Mouse (Mus musculus): ENCODE measurements around the gene Timm9. TPM values are rescaled to one million over a fixed set of nuclear protein-coding genes. Genes with fewer than 3 reads are reported as not detected.

Timm9 gene
- 72.8 and 81.0 TPM in 2 replicates for polyA plus RNA-seq (2014; fragmentation: Nextera tagmentation; extraction: Ambion mirVana)

DNA sequence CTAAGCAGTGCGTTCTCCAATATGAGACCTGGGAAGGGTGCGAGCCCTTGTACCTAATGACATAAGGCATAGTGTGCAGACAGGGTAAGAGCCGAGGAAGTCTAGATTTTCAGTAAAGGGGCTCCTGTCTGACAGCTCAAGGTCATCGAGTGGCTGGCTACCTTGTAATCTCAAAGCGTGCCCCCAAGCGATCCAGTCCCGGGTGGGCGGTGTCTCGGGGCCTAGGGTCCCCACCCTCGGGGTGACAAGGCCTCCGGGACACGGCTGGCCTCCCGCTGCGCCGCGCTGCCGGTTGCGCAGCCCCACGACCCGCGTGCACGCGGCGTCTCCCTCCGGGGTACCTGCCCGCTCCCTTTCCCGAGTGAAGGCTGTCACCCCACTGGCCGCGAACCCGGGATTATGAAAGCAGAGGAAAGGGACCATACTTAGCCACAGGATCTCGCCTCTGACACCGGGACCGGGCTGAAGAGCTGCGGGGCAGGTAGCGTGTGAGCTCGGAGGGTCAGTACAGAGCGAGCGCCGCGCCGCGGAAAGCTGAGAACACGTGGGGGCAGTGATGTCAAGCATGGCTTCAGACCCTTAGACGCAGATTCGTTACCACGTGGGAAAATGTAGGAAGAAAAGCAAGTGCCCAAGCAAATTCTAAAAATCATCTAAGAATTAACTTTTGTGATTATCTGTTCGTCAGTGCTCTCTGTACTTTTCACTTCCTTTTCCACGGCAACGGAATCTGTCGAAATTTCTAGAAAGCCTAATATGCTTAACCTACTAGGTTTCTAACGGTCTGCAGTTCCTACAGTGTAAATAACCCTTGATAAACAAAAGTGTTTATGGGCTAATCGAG, at the start of gene Timm9, which contains the start of gene 2700049A03Rik:
Gene Timm9, minus strand, starts transcription at position 555 of the 844 bp plus-strand sequence.
Gene 2700049A03Rik, plus strand, starts transcription at position 719 of the 844 bp plus-strand sequence.
- Histone ChIP-seq H3K4me1 (ENCODE audit: control insufficient read depth, insufficient read depth, low read length) (peaks cover 12% of the 10 kb centered on the region), H3K4me3 (ENCODE audit: low read depth, low read length) (peak within 1 kb of the TSS; percentile 80), H3K9me3 (ENCODE audit: control insufficient read depth, low read length) (no peaks in the 10 kb centered on the region), H3K27ac (replicated peaks; ENCODE audit: low read depth, low read length) (peak within 1 kb of the TSS; percentile 72), H3K9ac (ENCODE audit: low read depth, low read length) (peak within 1 kb of the TSS; percentile 89), H3K36me3 (ENCODE audit: control insufficient read depth, insufficient read depth, low read length) (peaks cover 38% of the 10 kb centered on the region), H3K4me2 (ENCODE audit: low read depth, low read length) (peak within 1 kb of the TSS; percentile 89), H3K27me3 (replicated peaks; ENCODE audit: control insufficient read depth, insufficient read depth, low read length) (no peaks in the 10 kb centered on the region)
- DNase-seq (ENCODE audit: low spot score) (peak; percentile 89), ATAC-seq (ENCODE audit: low read depth) (peak; percentile 93)
- WGBS = under 1% methylated on average over 50 of the region's 52 CpGs

GRCm38 (mm10) chr12:71184396-71184795, 47.9 kb upstream of the Timm9 start:
- 96% methylated on average over 4 of the region's 4 CpGs for WGBS
- H3K9ac ChIP-seq (ENCODE audit: low read depth, low read length) = no peak overlapping the region
- H3K4me3 ChIP-seq (ENCODE audit: low read depth, low read length) = no peak overlapping the region
- peaks cover 64% of the 10 kb centered on the region for H3K36me3 ChIP-seq (ENCODE audit: control insufficient read depth, insufficient read depth, low read length)
- no peaks in the 10 kb centered on the region for H3K4me1 ChIP-seq (ENCODE audit: control insufficient read depth, insufficient read depth, low read length)
- no peak overlapping the region for H3K4me2 ChIP-seq (ENCODE audit: low read depth, low read length)
- no peaks in the 10 kb centered on the region for H3K9me3 ChIP-seq (ENCODE audit: control insufficient read depth, low read length)
- no peak overlapping the region for H3K27ac ChIP-seq (replicated peaks; ENCODE audit: low read depth, low read length)
- DNase-seq (ENCODE audit: low spot score) = no peak
- ATAC-seq (ENCODE audit: low read depth) = no peak
- H3K27me3 ChIP-seq (replicated peaks; ENCODE audit: control insufficient read depth, insufficient read depth, low read length) = no peaks in the 10 kb centered on the region

DNA sequence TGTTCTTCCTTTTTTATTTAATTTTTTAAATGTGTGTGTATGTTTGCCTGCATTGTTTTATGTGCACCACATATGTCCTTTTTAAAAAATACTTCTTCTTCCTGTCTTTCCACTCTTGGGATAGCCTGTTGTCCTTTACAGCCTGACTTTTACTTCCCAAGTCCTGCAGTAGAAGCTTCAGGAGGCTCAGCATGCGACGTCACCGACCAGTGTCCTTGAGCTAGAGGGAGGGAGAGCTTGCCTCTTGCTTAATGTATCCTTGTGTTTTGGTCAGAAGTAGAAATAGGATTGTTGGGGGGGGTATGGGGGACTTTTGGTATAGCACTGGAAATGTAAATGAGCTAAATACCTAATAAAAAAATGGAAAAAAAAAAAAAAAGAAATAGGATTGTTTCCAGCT, 47.3 kb upstream of the Timm9 start:
- ATAC-seq (ENCODE audit: low read depth) (no peak), DNase-seq (ENCODE audit: low spot score) (no peak)
- peaks cover 65% of the 10 kb centered on the region for H3K36me3 ChIP-seq (ENCODE audit: control insufficient read depth, insufficient read depth, low read length)
- no peaks in the 10 kb centered on the region for H3K27me3 ChIP-seq (replicated peaks; ENCODE audit: control insufficient read depth, insufficient read depth, low read length)
- no peaks in the 10 kb centered on the region for H3K4me1 ChIP-seq (ENCODE audit: control insufficient read depth, insufficient read depth, low read length)
- no peak overlapping the region for H3K4me3 ChIP-seq (ENCODE audit: low read depth, low read length)
- no peak overlapping the region for H3K4me2 ChIP-seq (ENCODE audit: low read depth, low read length)
- H3K9ac ChIP-seq (ENCODE audit: low read depth, low read length) = no peak overlapping the region
- H3K9me3 ChIP-seq (ENCODE audit: control insufficient read depth, low read length) = no peaks in the 10 kb centered on the region
- 90% methylated on average over 3 of the region's 3 CpGs for WGBS
- no peak overlapping the region for H3K27ac ChIP-seq (replicated peaks; ENCODE audit: low read depth, low read length)

DNA sequence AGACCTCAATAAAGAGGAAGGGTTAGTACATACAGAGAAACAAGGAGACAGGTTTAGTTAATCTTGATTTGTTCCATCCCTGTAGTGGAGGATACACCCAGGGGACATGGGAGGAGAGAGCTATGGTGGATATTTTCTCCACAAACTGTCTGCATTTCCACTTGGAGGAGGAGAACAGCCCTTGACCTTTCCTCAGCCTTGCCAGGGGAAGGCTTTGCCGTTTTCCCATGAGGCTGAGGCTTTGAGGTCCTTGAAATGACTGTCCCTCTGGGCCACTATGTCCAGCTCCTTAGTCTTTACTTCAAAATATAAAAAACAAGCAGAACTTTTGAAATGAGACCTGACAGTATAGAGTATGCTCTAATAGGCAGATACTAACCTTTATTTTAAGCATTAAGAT, 33.4 kb upstream of the Timm9 start:
- no peak for ATAC-seq (ENCODE audit: low read depth)

DNA sequence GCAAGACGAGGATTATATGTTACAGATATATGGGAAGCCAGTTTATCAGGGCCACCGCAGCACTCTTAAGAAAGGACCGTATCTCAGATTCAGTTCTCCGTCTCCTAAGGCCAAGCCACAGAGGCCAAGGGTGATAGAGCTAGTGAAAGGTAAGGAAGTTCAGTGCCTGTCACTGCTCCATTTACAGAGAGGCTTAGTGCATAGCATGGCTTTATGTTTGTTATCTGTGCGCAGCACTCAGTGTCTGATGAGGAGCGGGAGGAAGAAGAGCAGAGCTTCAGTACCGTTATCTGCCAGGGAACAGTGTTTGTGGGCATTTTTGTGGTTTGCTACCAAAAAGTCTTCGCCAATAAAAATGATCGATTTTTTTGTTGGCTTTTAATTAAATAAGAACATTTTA, 27.9 kb upstream of the Timm9 start:
- Histone ChIP-seq H3K36me3 (ENCODE audit: control insufficient read depth, insufficient read depth, low read length) (peaks cover 71% of the 10 kb centered on the region), H3K4me1 (ENCODE audit: control insufficient read depth, insufficient read depth, low read length) (no peaks in the 10 kb centered on the region), H3K4me2 (ENCODE audit: low read depth, low read length) (no peak overlapping the region), H3K9me3 (ENCODE audit: control insufficient read depth, low read length) (no peaks in the 10 kb centered on the region), H3K4me3 (ENCODE audit: low read depth, low read length) (no peak overlapping the region), H3K27ac (replicated peaks; ENCODE audit: low read depth, low read length) (no peak overlapping the region), H3K27me3 (replicated peaks; ENCODE audit: control insufficient read depth, insufficient read depth, low read length) (no peaks in the 10 kb centered on the region), H3K9ac (ENCODE audit: low read depth, low read length) (no peak overlapping the region)
- DNase-seq (ENCODE audit: low spot score) (no peak), ATAC-seq (ENCODE audit: low read depth) (no peak)
- 95% methylated on average over 9 of the region's 9 CpGs for WGBS

More for the DNA sequence above, 33.4 kb upstream of the Timm9 start:
- no peak overlapping the region for H3K4me3 ChIP-seq (ENCODE audit: low read depth, low read length)
- DNase-seq (ENCODE audit: low spot score) = no peak
- WGBS = 90% methylated on average over 1 of the region's 1 CpGs
- H3K4me2 ChIP-seq (ENCODE audit: low read depth, low read length) = no peak overlapping the region
- H3K9me3 ChIP-seq (ENCODE audit: control insufficient read depth, low read length) = no peaks in the 10 kb centered on the region
- no peak overlapping the region for H3K27ac ChIP-seq (replicated peaks; ENCODE audit: low read depth, low read length)
- peaks cover 64% of the 10 kb centered on the region for H3K36me3 ChIP-seq (ENCODE audit: control insufficient read depth, insufficient read depth, low read length)
- H3K27me3 ChIP-seq (replicated peaks; ENCODE audit: control insufficient read depth, insufficient read depth, low read length) = no peaks in the 10 kb centered on the region
- no peaks in the 10 kb centered on the region for H3K4me1 ChIP-seq (ENCODE audit: control insufficient read depth, insufficient read depth, low read length)
- no peak overlapping the region for H3K9ac ChIP-seq (ENCODE audit: low read depth, low read length)

- Histone ChIP-seq H3K9me3 (ENCODE audit: control insufficient read depth, low read length) (no peaks in the 10 kb centered on the region), H3K4me2 (ENCODE audit: low read depth, low read length) (no peak overlapping the region), H3K27ac (replicated peaks; ENCODE audit: low read depth, low read length) (no peak overlapping the region), H3K9ac (ENCODE audit: low read depth, low read length) (no peak overlapping the region), H3K4me3 (ENCODE audit: low read depth, low read length) (no peak overlapping the region), H3K4me1 (ENCODE audit: control insufficient read depth, insufficient read depth, low read length) (no peaks in the 10 kb centered on the region), H3K36me3 (ENCODE audit: control insufficient read depth, insufficient read depth, low read length) (peaks cover 80% of the 10 kb centered on the region), H3K27me3 (replicated peaks; ENCODE audit: control insufficient read depth, insufficient read depth, low read length) (no peaks in the 10 kb centered on the region)
- no peak for ATAC-seq (ENCODE audit: low read depth)
- DNase-seq (ENCODE audit: low spot score) = no peak
- 84% methylated on average over 6 of the region's 6 CpGs for WGBS
These were observed 21.5 kb upstream of the Timm9 start for GRCm38 (mm10) chr12:71157974-71158373.

GRCm38 (mm10) chr12:71154979-71155378, 18.5 kb upstream of the Timm9 start:
- ATAC-seq (ENCODE audit: low read depth) (no peak), DNase-seq (ENCODE audit: low spot score) (no peak)
- no peaks in the 10 kb centered on the region for H3K4me1 ChIP-seq (ENCODE audit: control insufficient read depth, insufficient read depth, low read length)
- H3K9ac ChIP-seq (ENCODE audit: low read depth, low read length) = no peak overlapping the region
- peaks cover 75% of the 10 kb centered on the region for H3K36me3 ChIP-seq (ENCODE audit: control insufficient read depth, insufficient read depth, low read length)
- no peaks in the 10 kb centered on the region for H3K9me3 ChIP-seq (ENCODE audit: control insufficient read depth, low read length)
- WGBS = 93% methylated on average over 6 of the region's 6 CpGs
- H3K27ac ChIP-seq (replicated peaks; ENCODE audit: low read depth, low read length) = no peak overlapping the region
- H3K4me3 ChIP-seq (ENCODE audit: low read depth, low read length) = no peak overlapping the region
- no peak overlapping the region for H3K4me2 ChIP-seq (ENCODE audit: low read depth, low read length)
- no peaks in the 10 kb centered on the region for H3K27me3 ChIP-seq (replicated peaks; ENCODE audit: control insufficient read depth, insufficient read depth, low read length)

DNA sequence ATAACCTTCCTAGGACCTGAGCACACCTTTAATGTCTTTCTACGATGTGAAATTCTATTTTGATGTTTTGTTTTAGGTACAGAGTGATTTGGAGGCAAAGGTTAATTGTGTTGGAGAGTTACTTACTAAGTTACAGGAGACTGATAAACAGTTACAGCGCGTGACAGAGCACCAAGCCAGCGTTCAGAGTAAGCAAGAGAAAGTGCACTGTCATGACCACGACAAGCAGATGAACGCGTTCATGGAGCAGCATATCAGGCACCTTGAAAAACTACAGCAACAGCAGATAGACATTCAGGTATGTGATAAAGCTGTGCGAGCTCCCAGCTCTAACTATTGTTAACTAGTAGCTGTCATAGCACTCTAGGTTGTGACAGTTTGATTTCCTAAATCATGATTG, 13.7 kb upstream of the Timm9 start:
- Histone ChIP-seq H3K27me3 (replicated peaks; ENCODE audit: control insufficient read depth, insufficient read depth, low read length) (no peaks in the 10 kb centered on the region), H3K36me3 (ENCODE audit: control insufficient read depth, insufficient read depth, low read length) (peaks cover 75% of the 10 kb centered on the region), H3K4me2 (ENCODE audit: low read depth, low read length) (no peak overlapping the region), H3K9ac (ENCODE audit: low read depth, low read length) (no peak overlapping the region), H3K27ac (replicated peaks; ENCODE audit: low read depth, low read length) (no peak overlapping the region), H3K9me3 (ENCODE audit: control insufficient read depth, low read length) (no peaks in the 10 kb centered on the region), H3K4me3 (ENCODE audit: low read depth, low read length) (no peak overlapping the region), H3K4me1 (ENCODE audit: control insufficient read depth, insufficient read depth, low read length) (no peaks in the 10 kb centered on the region)
- ATAC-seq (ENCODE audit: low read depth) (no peak), DNase-seq (ENCODE audit: low spot score) (no peak)
- 96% methylated on average over 8 of the region's 8 CpGs for WGBS

DNA sequence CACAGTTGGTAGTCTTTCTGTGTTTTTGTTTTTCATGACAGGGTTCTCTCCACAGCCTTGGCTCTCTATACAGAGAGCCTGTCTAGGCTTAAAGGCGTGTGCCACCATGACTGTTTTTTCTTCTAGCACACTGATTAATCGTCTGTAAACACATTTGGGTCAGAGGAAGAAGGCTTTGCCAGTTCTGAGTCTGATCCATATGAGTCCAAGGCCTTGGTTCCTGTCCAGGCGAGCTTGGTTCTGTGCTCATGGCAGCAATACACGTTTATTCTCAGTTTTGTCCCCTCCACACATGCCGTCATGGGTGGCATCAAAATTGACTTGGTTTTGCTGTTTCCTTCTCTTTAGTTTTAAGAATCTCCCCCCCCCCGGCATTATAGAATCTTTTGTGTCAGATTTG, 13.0 kb upstream of the Timm9 start:
- Histone ChIP-seq H3K4me1 (ENCODE audit: control insufficient read depth, insufficient read depth, low read length) (no peaks in the 10 kb centered on the region), H3K4me2 (ENCODE audit: low read depth, low read length) (no peak overlapping the region), H3K27ac (replicated peaks; ENCODE audit: low read depth, low read length) (no peak overlapping the region), H3K4me3 (ENCODE audit: low read depth, low read length) (no peak overlapping the region), H3K9me3 (ENCODE audit: control insufficient read depth, low read length) (no peaks in the 10 kb centered on the region), H3K27me3 (replicated peaks; ENCODE audit: control insufficient read depth, insufficient read depth, low read length) (no peaks in the 10 kb centered on the region), H3K9ac (ENCODE audit: low read depth, low read length) (no peak overlapping the region), H3K36me3 (ENCODE audit: control insufficient read depth, insufficient read depth, low read length) (peaks cover 74% of the 10 kb centered on the region)
- no peak for DNase-seq (ENCODE audit: low spot score)
- no peak for ATAC-seq (ENCODE audit: low read depth)
- 90% methylated on average over 6 of the region's 6 CpGs for WGBS
